Mouse (Mus musculus): ENCODE data around the gene Gm7075.
"Not testable (repeated sequence)": the region's sequence is repeated elsewhere in the genome, so short reads cannot be mapped to it uniquely, and the experiment has no call there.

Gene Gm7075

DNA sequence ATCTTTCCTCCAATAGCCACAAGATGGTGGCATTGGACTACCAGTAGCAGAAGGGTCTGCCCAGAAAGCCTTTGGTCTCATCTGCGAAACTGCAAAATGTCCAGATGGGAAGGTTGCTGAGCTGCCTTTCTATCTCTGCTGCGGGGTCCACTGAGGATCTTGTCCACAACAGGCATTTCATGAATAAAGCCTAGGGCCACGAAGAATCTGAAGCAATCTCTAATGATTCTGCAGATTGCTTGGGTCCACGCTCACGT lies 1.1 kb upstream of the Gm7075 start:
- no peak for DNase-seq (ENCODE audit: low read depth, low spot score)

DNA sequence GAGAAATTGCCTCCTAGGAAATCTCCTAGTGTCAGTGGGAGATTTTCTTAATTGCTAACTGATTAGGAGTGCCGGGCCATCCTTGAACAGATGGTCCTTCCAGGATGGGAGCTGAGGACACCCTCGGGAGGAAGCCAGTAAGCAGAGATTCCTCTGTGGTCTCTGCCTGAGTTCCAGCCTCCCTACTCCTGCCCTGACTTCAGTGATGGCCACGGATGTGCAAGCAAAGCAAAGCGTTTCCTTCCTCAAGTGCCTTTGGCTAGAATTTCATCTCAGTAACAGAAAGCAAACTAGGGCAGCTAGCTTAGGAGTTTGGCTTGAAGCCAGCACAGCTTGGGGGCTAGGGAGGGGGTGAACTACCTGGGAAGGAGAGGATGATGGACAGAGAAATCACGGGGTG lies 4.5 kb downstream of the Gm7075 start:
- DNase-seq (ENCODE audit: low read depth, low spot score) = no peak

DNA sequence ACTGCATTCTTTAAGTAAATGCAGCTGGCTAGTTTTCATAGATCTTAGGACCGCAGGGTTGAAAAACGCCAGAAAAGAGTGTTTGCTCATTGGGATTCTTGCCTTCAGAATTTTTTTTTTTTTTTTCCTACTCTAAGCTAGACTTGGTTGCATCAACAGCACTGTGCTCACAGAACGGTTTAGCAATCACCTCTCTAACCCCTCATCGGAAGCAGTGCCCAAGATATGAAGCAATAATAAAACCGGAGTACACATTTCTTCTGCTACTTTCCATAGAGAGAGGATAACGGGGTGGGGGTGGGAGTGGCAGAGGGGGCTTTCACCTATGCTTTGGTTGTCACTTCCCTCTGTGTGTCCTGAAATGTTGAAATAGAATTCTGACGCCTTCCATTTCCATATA lies 5.7 kb downstream of the Gm7075 start:
- no peak for DNase-seq (ENCODE audit: low read depth, low spot score)

GRCm38 (mm10) chr10:63415287-63415686 lies 6.3 kb downstream of the Gm7075 start:
- DNase-seq (ENCODE audit: low read depth, low spot score) = no peak

DNA sequence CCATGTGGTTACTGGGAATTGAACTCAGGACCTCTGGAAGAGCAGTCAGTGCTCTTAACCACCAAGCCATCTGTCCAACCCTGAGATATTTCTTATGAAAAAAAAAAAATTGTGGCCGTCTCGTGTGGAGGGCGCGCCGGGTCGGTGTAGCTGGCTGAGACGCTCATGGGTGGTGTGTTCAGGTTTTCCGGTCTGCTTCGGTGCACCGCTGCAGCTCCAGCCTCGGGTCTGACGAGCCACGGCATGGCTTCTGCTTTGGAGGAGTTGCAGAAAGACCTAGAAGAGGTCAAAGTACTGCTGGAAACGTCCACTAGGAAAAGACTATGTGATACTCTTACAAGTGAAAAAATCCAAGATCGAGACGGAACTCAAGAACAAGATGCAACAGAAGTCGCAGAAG lies 8.8 kb downstream of the Gm7075 start:
- no peak for DNase-seq (ENCODE audit: low read depth, low spot score)

DNA sequence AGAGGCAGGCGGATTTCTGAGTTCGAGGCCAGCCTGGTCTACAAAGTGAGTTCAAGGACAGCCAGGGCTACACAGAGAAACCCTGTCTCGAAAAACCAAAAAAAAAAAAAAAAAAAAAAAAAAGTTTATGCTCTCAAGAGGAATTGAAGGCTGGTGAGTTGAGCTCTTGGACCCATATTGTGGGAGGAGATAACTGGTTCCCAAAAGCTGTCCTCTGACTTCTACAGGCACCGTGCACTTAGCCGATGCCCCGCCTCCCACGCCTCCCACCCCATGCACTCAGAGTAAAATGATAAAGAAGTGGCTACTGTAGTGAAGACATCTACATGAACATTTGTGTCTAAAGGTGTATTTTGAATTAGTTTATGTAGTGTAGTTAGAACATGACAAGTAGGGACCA lies 9.9 kb downstream of the Gm7075 start:
- DNase-seq (ENCODE audit: low read depth, low spot score) = not testable (repeated sequence)

- DNase-seq (ENCODE audit: low read depth, low spot score) = no peak
Measured at GRCm38 (mm10) chr10:63410162-63410956, 11.2 kb downstream of the Gm7075 start.

DNA sequence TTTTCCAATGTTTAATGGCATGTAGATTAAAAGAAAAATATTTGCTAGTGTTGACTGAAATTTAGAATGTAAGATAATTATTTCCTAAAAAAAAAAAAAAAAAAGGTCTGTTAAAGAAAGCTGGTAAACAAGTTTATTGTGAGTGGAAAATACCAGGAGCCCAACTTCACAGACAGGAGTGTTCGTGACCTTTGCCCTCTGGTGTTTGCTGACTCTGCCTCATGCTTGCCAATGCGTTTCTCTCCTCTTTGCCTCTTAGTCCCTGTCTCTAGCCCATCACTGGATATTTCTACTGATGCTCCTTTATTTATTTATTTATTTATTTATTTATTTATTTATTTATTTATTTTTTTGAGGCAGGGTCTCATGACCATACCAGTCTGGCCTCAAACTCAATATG lies 18.0 kb downstream of the Gm7075 start:
- DNase-seq (ENCODE audit: low read depth, low spot score) = no peak

- DNase-seq (ENCODE audit: low read depth, low spot score) = no peak
Measured at GRCm38 (mm10) chr10:63402731-63403504, 18.7 kb downstream of the Gm7075 start.

DNA sequence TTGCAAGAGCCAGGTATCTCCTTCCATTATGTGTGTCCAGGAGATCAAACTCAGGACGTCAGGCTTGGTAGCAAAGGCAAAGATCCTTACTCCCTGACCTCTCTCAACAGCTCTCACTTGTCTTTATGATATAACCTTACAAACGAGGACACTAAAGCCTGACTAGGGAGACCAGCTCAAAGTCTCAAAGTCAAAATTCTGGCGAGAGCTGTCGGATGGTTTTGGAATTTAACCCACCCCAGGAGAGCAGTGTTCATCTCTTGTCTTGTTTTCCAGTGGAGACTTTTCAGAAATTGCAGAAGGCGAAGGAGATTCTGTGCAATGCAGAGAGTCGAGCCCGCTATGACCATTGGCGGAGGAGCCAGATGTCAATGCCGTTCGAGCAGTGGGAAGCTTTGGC lies 24.6 kb downstream of the Gm7075 start:
- no peak for DNase-seq (ENCODE audit: low read depth, low spot score)

GRCm38 (mm10) chr10:63388948-63389347 lies 32.6 kb downstream of the Gm7075 start:
- DNase-seq (ENCODE audit: low read depth, low spot score) = no peak

DNA sequence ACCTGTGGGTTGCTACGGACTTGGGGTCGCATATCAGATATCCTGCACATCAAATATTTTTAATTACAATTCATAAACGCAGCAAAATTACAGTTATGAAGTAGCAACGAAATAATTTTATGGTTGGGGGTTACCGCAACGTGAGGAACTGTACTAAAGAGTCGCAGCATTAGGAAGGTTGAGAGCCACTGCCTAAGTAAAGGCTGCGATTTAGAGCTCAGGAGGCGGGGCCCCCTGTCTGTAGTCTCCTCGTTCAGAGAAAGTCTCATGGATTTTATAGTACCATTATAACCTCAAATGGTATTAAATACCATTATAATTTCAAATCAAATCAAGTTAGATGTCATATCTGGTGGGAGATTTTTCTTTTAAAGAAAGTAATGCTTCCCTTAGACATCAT lies 34.6 kb downstream of the Gm7075 start:
- no peak for DNase-seq (ENCODE audit: low read depth, low spot score)

- DNase-seq (ENCODE audit: low read depth, low spot score) = peak; percentile 82
Measured at GRCm38 (mm10) chr10:63386444-63386843, 35.1 kb downstream of the Gm7075 start.

DNA sequence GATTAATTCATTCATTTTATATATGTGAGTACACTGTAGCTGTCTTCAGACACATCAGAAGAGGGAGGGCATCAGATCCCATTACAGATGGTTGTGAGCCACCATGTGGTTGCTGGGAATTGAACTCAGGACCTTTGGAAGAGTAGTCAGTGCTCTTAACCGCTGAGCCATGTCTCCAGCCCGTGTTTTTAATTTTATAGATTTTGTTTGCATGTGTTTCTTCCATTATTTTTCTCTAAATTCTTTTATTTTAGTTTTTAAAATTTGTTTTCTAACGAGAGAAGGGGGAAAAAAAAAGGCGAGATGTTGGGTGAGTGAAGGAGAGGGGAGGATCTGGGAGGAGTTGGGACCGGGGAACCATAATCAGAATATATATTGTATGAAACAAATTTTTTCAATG lies 35.7 kb downstream of the Gm7075 start:
- DNase-seq (ENCODE audit: low read depth, low spot score) = not testable (repeated sequence)

- peak; percentile 96 for DNase-seq (ENCODE audit: low read depth, low spot score)
Measured at GRCm38 (mm10) chr10:63382372-63383279, 39.0 kb downstream of the Gm7075 start, which contains the start of gene Dnajc12. Gene Dnajc12 (plus strand): TSS chr10:63382443.

DNA sequence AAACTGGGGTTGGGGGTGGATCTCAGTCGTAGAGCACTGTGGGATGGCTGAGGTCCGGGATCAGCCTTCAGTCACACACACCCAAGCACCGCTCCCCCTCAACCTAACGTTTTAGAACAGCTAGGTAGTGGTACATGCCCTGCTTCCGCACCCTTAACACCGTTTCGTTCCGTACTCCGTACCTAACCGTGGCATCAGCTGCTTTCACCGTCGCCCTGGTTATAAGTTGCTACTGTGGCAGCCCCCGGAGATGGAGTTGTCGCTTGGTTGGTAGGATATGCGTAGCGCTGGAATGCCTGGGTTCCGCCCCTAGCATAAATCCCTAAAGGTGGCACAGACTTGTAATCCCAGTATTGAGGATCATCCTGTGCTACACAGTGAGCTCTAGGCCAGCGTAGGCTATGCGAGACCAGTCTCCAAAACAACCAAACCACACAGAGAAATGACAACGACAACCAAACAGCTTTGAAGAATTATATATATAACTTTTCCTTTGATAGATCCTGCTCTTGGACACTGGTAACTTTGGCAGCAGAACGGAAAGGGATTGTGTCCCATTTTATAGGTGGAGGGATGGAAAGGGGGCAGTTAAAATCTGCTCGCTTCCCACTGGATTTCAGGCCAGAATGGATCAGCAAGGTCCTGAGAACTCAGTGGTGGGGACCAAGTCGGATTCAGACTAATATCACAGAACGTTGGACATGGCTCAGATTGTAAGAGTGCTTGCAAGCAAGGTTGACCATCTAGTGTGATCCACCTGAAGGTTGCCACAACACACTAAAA lies 39.9 kb downstream of the Gm7075 start, which contains the start of gene Sirt1:
Sirt1 (minus strand) TSS at position 207 of the 783 bp plus-strand sequence.
- peak; percentile 41 for DNase-seq (ENCODE audit: low read depth, low spot score)

GRCm38 (mm10) chr10:63378948-63379680 lies 42.5 kb downstream of the Gm7075 start:
- DNase-seq (ENCODE audit: low read depth, low spot score) = no peak

DNA sequence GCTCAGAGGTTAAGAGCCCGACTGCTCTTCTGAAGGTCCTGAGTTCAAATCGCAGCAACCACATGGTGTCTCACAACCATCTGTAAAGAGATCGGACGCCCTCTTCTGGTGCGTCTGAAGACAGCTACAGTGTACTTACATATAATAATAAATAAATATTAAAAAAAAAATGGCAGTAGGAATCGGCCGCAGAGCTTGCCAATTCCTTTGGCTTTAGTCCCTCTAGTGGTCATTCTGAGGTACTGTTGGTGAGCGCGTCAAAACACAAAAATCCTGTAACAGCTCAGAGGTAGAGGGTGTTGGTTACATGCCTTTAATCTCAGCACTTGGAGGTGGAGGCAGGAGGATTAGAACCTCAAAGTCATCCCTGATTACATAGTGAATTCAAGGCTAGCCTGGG lies 44.1 kb downstream of the Gm7075 start:
- DNase-seq (ENCODE audit: low read depth, low spot score) = peak; percentile 78

DNA sequence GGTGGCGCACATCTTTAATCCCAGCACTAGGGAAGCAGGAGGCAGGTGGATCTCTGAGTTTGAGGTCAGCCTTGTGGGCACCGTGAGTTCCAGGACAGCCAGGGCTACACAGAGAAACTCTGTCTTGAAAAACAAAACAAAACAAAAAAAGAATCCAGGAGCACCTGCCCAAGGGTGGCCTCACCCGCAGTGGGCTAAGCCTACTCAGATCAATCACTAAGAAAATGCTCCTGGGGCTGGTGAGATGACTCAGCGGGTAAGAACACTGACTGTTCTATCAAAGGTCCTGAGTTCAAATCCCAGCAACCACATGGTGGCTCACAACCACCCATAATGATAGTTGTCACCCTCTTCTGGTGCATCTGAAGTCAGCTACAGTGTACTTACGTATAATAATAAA lies 45.3 kb downstream of the Gm7075 start:
- DNase-seq (ENCODE audit: low read depth, low spot score) = no peak
